In the genomic region with DNA sequence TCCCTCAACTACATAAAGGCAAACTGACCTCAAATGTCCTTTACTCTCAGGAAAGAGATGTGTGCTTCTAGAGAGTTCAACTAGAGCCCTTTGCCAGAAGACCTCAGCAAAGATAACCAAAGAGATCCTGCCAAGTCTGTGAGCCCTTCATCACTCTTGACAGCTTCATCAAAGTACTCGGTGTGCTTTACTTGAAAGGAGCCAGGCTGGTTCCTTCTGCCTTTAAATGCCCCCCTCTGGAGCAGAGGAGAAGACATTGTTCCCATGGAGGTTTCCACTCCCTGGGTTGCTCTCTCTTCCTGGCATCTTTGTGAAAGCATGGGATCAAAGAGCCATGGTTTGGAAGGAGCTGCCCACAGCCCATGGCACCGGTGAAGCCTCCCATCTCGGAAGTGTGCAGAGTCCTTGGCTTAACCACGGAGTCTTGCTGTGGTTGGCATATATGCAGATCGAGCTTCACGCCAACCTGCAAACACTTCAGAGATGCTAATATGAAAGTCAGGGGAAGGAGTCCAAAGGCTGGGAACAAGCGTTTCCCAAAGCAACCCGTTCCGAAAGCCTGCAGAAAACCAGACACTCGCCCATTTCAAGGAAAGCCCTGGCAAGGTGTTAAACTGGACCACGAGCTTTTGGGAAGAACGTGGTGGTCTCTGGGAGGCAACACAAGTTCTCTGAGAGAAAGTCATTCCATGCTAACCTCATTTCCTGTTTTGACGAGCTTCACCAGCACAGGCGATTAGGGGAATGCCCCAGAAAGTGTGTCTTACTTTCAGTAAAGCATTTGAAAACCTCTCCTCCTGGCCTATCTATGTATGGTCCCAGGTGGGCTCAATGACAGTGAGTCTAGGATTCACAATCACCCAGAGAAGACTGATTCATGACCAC, we compare ENCODE assay signal across 17 mouse cellular contexts.
A peak's percentile ranks its signal among the peaks of the same experiment; 100 is the strongest.
DNase-seq lines count a peak whose midpoint lies in the region; ATAC-seq lines count a peak whose summit lies in the region.
"Had no signal": no experiment of that assay in that cellular context is flagged by ENCODE, and none has a peak within 500 bp of the region (broad histone marks: within the 10 kb centered on the region; RNA-seq: fewer than 3 reads in every experiment).

No protein-coding gene starts in this region.

- 90% methylated on average over 14 of the region's 14 CpGs for WGBS in midbrain, embryonic 11.5 days
- WGBS in midbrain, embryonic 16.5 days = 89% methylated on average over 14 of the region's 14 CpGs
- WGBS in intestine, embryonic 16.5 days = 82% methylated on average over 14 of the region's 14 CpGs

- no peak overlapping the region for H3K9ac ChIP-seq in midbrain, embryonic 11.5 days (ENCODE audit: low read length)
- no peak overlapping the region for H3K9ac ChIP-seq in midbrain, embryonic 16.5 days (ENCODE audit: low read depth, low read length)
- H3K9ac ChIP-seq in intestine, embryonic 16.5 days (ENCODE audit: low read depth, low read length) = no peak overlapping the region
- H3K9ac ChIP-seq: forebrain, embryonic 15.5 days; heart, embryonic 15.5 days; lung, embryonic 14.5 days; midbrain, embryonic 15.5 days had no signal

- DNase-seq in adrenal gland, adult 8-10 months = peak; percentile 19
- DNase-seq in adrenal gland, adult 18-20 months (ENCODE audit: low spot score in 2 of 2) = no peak
- DNase-seq in midbrain, embryonic 11.5 days (ENCODE audit: low spot score, missing footprints) = peak; percentile 49
- DNase-seq in cerebellum, adult 18-20 months = peak; percentile 25 to 46
- DNase-seq in natural killer cell, adult 2 months (ENCODE audit: low spot score in 2 of 2) = peak; percentile 52 to 61
- no peak for DNase-seq in ovary, postnatal 36 days (ENCODE audit: low spot score)
- DNase-seq: gastrocnemius, postnatal 36 days; lung, embryonic 14.5 days; right cerebral cortex, postnatal 25 days; thymus, adult 18-20 months had no signal

- H3K4me2 ChIP-seq in midbrain, embryonic 11.5 days = no peak overlapping the region
- no peak overlapping the region for H3K4me2 ChIP-seq in midbrain, embryonic 16.5 days (ENCODE audit: low read length)
- H3K4me2 ChIP-seq in intestine, embryonic 16.5 days (ENCODE audit: low read depth, low read length) = no peak overlapping the region
- H3K4me2 ChIP-seq: forebrain, embryonic 15.5 days; heart, embryonic 15.5 days; lung, embryonic 14.5 days; midbrain, embryonic 15.5 days had no signal

- no peak overlapping the region for H3K27ac ChIP-seq in midbrain, embryonic 11.5 days (ENCODE audit: low read depth, low read length)
- H3K27ac ChIP-seq in midbrain, embryonic 16.5 days (ENCODE audit: low read length) = no peak overlapping the region
- H3K27ac ChIP-seq in intestine, embryonic 16.5 days (ENCODE audit: low read length) = no peak overlapping the region
- H3K27ac ChIP-seq: forebrain, embryonic 15.5 days; heart, embryonic 15.5 days; kidney, postnatal 0 days; midbrain, embryonic 15.5 days had no signal

- ATAC-seq in midbrain, embryonic 11.5 days (ENCODE audit: low FRiP score) = no peak
- no peak for ATAC-seq in midbrain, embryonic 16.5 days
- no peak for ATAC-seq in intestine, embryonic 16.5 days
- ATAC-seq: forebrain, embryonic 15.5 days; hindbrain, embryonic 16.5 days; midbrain, embryonic 15.5 days had no signal

- H3K4me1 ChIP-seq in midbrain, embryonic 11.5 days (ENCODE audit: control insufficient read depth, insufficient read depth, low read length) = no peaks in the 10 kb centered on the region
- H3K4me1 ChIP-seq in midbrain, embryonic 16.5 days (ENCODE audit: control insufficient read depth, insufficient read depth, low read length) = no peaks in the 10 kb centered on the region
- peaks cover 16% of the 10 kb centered on the region for H3K4me1 ChIP-seq in intestine, embryonic 16.5 days (ENCODE audit: control insufficient read depth, insufficient read depth, low read length)
- H3K4me1 ChIP-seq: midbrain, embryonic 15.5 days had no signal

- no peaks in the 10 kb centered on the region for H3K27me3 ChIP-seq in midbrain, embryonic 11.5 days (ENCODE audit: control insufficient read depth, insufficient read depth, low read length)
- no peaks in the 10 kb centered on the region for H3K27me3 ChIP-seq in midbrain, embryonic 16.5 days (ENCODE audit: control insufficient read depth, insufficient read depth, low read depth, low read length)
- no peaks in the 10 kb centered on the region for H3K27me3 ChIP-seq in intestine, embryonic 16.5 days (replicated peaks; ENCODE audit: control insufficient read depth, insufficient read depth, low read length)
- H3K27me3 ChIP-seq: forebrain, embryonic 15.5 days; heart, embryonic 15.5 days; midbrain, embryonic 15.5 days had no signal

- H3K4me3 ChIP-seq in midbrain, embryonic 11.5 days (ENCODE audit: low read depth, low read length) = no peak overlapping the region
- H3K4me3 ChIP-seq in midbrain, embryonic 16.5 days (ENCODE audit: low read depth, low read length) = no peak overlapping the region
- no peak overlapping the region for H3K4me3 ChIP-seq in intestine, embryonic 16.5 days (ENCODE audit: low read length)
- H3K4me3 ChIP-seq: forebrain, embryonic 15.5 days; heart, embryonic 15.5 days; midbrain, embryonic 15.5 days had no signal

- no peaks in the 10 kb centered on the region for H3K9me3 ChIP-seq in midbrain, embryonic 11.5 days (ENCODE audit: control insufficient read depth, low read length)
- H3K9me3 ChIP-seq in midbrain, embryonic 16.5 days (replicated peaks; ENCODE audit: control insufficient read depth, low read length, poor library complexity, severe bottlenecking) = no peaks in the 10 kb centered on the region
- no peaks in the 10 kb centered on the region for H3K9me3 ChIP-seq in intestine, embryonic 16.5 days (ENCODE audit: control insufficient read depth, low read length)
- H3K9me3 ChIP-seq: forebrain, embryonic 15.5 days; heart, embryonic 15.5 days; midbrain, embryonic 15.5 days had no signal

- H3K36me3 ChIP-seq in midbrain, embryonic 11.5 days (ENCODE audit: control insufficient read depth, insufficient read depth, low read length) = no peaks in the 10 kb centered on the region
- no peaks in the 10 kb centered on the region for H3K36me3 ChIP-seq in midbrain, embryonic 16.5 days (ENCODE audit: control insufficient read depth, insufficient read depth, low read length)
- no peaks in the 10 kb centered on the region for H3K36me3 ChIP-seq in intestine, embryonic 16.5 days (ENCODE audit: control insufficient read depth, insufficient read depth, low read length)
- H3K36me3 ChIP-seq: forebrain, embryonic 15.5 days; heart, embryonic 15.5 days; midbrain, embryonic 15.5 days had no signal

Comparison
In these comparisons a context has a peak if more than half of its experiments do, and no peak if none do; other contexts are left out.
1. DNase-seq: peak in adrenal gland, adult 8-10 months (single experiment), midbrain, embryonic 11.5 days (single experiment), cerebellum, adult 18-20 months (2 of 2) and natural killer cell, adult 2 months (2 of 2); none in adrenal gland, adult 18-20 months (0 of 2) and ovary, postnatal 36 days (single experiment).